Mouse (Mus musculus) fibroblast of lung, adult 2 months (primary cell): ENCODE measurements at regions not wholly inside any gene's neighbourhood (a gene's known extent, or its start where the extent isn't known, plus 50 kb on each side); places are given as distances from the start of the nearest gene placed in this dataset.

Source experiments
- DNase-seq: peaks from one replicate; pipeline ENCODE4 v3.0.0-alpha.2; 2011; ENCODE audit warnings: low read depth

GRCm38 (mm10) chr4:135034406-135034805 is 86.0 kb upstream of the Runx3 start:
- DNase-seq, result no peak

- DNase-seq, result no peak
Measured at GRCm38 (mm10) chr4:135036764-135037163, 83.7 kb upstream of the Runx3 start.

GRCm38 (mm10) chr4:135039234-135039633 is 81.2 kb upstream of the Runx3 start:
- DNase-seq, result no peak

GRCm38 (mm10) chr4:135041921-135042320 is 78.5 kb upstream of the Runx3 start:
- no peak for DNase-seq

GRCm38 (mm10) chr4:135042501-135042900 is 78.0 kb upstream of the Runx3 start:
- DNase-seq, result no peak

GRCm38 (mm10) chr4:135045054-135045453 is 75.4 kb upstream of the Runx3 start:
- DNase-seq, result no peak

GRCm38 (mm10) chr4:135046619-135047018 is 73.8 kb upstream of the Runx3 start:
- DNase-seq, result no peak

GRCm38 (mm10) chr4:135047251-135047650 is 73.2 kb upstream of the Runx3 start:
- DNase-seq, result no peak

- DNase-seq, result no peak
Measured at GRCm38 (mm10) chr4:135047771-135048170, 72.7 kb upstream of the Runx3 start.

GRCm38 (mm10) chr4:135049924-135050323 is 70.5 kb upstream of the Runx3 start:
- DNase-seq, result no peak

- no peak for DNase-seq
Measured at GRCm38 (mm10) chr4:135051466-135051865, 69.0 kb upstream of the Runx3 start.

- no peak for DNase-seq
Measured at GRCm38 (mm10) chr4:135053585-135053984, 66.9 kb upstream of the Runx3 start.

GRCm38 (mm10) chr4:135054353-135054752 is 66.1 kb upstream of the Runx3 start:
- DNase-seq, result no peak

GRCm38 (mm10) chr4:135056371-135056770 is 64.1 kb upstream of the Runx3 start:
- no peak for DNase-seq

GRCm38 (mm10) chr4:135057286-135057685 is 63.2 kb upstream of the Runx3 start:
- DNase-seq, result no peak

GRCm38 (mm10) chr4:135058895-135059294 is 61.6 kb upstream of the Runx3 start:
- no peak for DNase-seq

- DNase-seq, result no peak
Measured at GRCm38 (mm10) chr4:135061030-135061743, 59.3 kb upstream of the Runx3 start.

GRCm38 (mm10) chr4:135066766-135067479 is 53.5 kb upstream of the Runx3 start:
- peak; percentile 58 for DNase-seq

GRCm38 (mm10) chr4:135067805-135068204 is 52.6 kb upstream of the Runx3 start:
- DNase-seq, result no peak

GRCm38 (mm10) chr4:135069818-135070217 is 50.6 kb upstream of the Runx3 start:
- no peak for DNase-seq
